Mouse (Mus musculus) kidney, postnatal 25 days (tissue): ENCODE data around the gene Vmn1r13.
"Not testable (repeated sequence)": the region's sequence is repeated elsewhere in the genome, so short reads cannot be mapped to it uniquely, and the experiment has no call there.

Experiments
- DNase-seq, 2 experiments: peaks; one replicate each; pipeline ENCODE4 v3.0.0; 2021; ENCODE audit warnings: mixed read lengths in 2 of 2

The Vmn1r13 gene

DNA sequence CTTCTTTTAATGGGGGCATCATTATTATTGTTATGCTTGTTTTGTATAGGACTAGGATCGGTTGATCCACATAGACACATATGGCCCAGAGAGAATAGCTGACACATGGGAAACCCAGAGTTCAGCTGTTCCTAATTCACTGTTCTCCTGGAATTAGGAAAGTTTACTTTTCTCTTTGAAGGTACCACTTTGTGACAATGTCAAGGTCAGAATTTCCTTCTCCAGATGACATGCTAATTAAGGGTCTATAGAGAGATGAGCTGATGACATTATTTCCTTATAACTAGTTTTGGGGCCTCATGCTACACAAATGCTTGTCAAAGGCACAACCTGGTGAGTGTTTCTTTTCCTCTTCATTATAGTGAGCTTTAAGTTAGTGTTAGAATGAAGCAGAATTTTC lies at the start of gene Vmn1r13:
Gene Vmn1r13 (plus strand): TSS at position 301 of the 400 bp plus-strand sequence.
- DNase-seq = not testable (repeated sequence)

- no peak for DNase-seq
Measured at GRCm38 (mm10) chr6:57156619-57157018, 46.5 kb upstream of the Vmn1r13 start, which contains the start of gene Vmn1r12. Vmn1r12 (plus strand) TSS chr6:57156919.

DNA sequence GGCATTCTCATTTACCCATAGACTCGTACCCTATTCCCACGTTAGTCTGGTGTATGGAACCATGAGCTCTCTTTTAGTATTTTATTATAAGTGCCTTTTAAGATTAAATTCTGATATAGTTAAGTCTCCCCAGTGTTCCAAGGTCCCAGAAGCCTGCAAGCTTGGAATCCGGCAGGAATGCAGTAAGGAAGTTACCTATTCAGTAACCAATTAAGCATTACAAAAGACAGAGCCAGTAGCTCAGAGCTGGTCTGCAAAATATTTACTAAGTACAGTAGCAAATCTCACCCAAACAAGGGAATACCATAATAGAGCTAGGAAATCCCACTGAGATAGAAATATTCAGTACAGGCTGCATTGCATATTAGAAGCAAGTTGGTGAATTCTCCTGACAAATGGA lies 13.1 kb upstream of the Vmn1r13 start:
- peak; percentile 11 to 32 for DNase-seq

DNA sequence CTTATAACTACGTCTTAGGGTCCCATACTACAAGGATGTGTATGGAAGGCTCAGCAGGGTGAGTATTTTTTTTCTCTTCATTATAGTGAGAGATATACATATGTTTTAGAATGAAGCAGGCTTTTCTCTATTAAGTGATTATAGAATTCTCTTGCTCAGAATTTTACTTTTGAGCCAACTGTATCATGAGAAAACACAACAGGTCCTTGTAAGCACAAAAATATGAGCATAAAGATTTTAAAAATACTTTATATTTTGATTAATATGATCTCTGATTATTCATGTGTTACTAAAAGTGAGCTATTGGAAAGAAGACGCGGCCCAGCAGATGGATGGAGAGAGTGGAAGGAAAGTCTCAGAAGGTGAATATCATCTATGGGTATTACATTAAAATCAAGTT lies 28.3 kb downstream of the Vmn1r13 start, which contains the start of gene Vmn1r14:
Gene Vmn1r14 (plus strand): TSS at position 301 of the 400 bp plus-strand sequence.
- no peak for DNase-seq

DNA sequence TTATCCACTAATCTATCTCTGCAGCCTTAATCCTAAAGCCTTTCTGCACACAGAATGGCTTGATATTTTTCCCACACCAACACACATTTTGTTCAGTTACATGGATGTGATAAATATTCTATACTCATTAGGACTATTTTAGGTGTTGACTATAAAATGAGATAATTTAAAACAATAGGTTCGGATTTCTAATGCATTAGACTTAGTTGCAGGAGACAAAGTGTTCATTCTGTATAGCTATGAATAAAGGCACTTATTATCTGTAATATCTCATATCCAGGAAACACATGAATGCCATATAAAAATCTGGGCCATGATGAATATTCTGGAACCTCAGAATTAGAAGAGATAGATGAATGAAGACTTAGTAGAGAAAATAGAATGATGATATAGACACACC lies 54.6 kb downstream of the Vmn1r13 start, which contains the start of gene Vmn1r15:
Gene Vmn1r15 (plus strand): TSS at position 301 of the 400 bp plus-strand sequence.
- no peak for DNase-seq

DNA sequence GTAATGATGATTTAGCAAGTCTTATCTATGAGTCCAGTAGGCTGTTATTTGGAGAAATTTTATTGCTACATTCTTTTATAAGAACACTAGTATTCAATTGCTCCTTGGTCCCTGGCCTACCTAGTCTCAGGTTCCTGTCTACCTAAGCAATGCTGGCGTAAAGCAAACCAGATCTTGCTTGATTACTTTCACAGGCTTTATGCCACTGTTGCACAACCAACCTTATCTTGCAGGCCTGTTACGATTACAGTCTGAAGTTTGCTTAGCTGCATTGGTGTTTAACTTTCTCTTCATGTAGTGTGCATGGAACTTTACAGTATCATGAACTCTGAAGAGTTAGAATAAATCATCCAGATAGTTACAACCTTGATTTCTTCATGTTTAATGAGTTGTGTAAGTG lies 57.9 kb downstream of the Vmn1r13 start:
- DNase-seq = no peak
